Mouse (Mus musculus) hindbrain, embryonic 13.5 days (tissue): ENCODE measurements at regions not wholly inside any gene's neighbourhood (a gene's known extent, or its start where the extent isn't known, plus 50 kb on each side); places are given as distances from the start of the nearest gene placed in this dataset.

Experiments
- ATAC-seq: fragments of 200-750 bp; cut with Nextera tagmentation; 2 replicates; pipeline ENCODE4 v1.8.0; 2017; ENCODE audit warnings: moderate TSS enrichment; ENCODE audit not compliant: low FRiP score
- H3K27ac ChIP-seq: fragments of 300-500 bp; sonication (generic); 2 replicates; pipeline ENCODE4 v1.5.1; 2015; ENCODE audit warnings: inconsistent platforms, mild to moderate bottlenecking, moderate library complexity
- H3K27me3 ChIP-seq: fragments of 300-500 bp; sonication (generic); 2 replicates; pipeline ENCODE4 v1.6.1; 2015; ENCODE audit warnings: mild to moderate bottlenecking, inconsistent platforms
- H3K36me3 ChIP-seq: fragments of 300-500 bp; sonication (generic); 2 replicates; pipeline ENCODE4 v1.6.1; 2015; ENCODE audit warnings: mild to moderate bottlenecking, inconsistent platforms
- H3K4me1 ChIP-seq: fragments of 300-500 bp; sonication (generic); replicated peaks from 2 replicates; pipeline ENCODE4 v1.6.1; 2015; ENCODE audit warnings: inconsistent platforms
- H3K4me2 ChIP-seq: fragments of 300-500 bp; sonication (generic); 2 replicates; pipeline ENCODE4 v1.6.1; 2015; ENCODE audit warnings: inconsistent platforms, mild to moderate bottlenecking, moderate library complexity
- H3K4me3 ChIP-seq: fragments of 300-500 bp; sonication (generic); 2 replicates; pipeline ENCODE4 v1.5.1; 2015; ENCODE audit warnings: mild to moderate bottlenecking, inconsistent platforms
- H3K9ac ChIP-seq: fragments of 300-500 bp; sonication (generic); 2 replicates; pipeline ENCODE4 v1.6.1; 2015; ENCODE audit warnings: mild to moderate bottlenecking, inconsistent platforms
- H3K9me3 ChIP-seq: fragments of 300-500 bp; sonication (generic); 2 replicates; pipeline ENCODE4 v1.6.1; 2016; ENCODE audit warnings: inconsistent platforms
- WGBS: fragments of 180-500 bp; shearing (Covaris S2); methylation state at CpG from one replicate; pipeline ENCODE4 v1.1.7; 2015; 5-methylcytosine and 5-hydroxymethylcytosine counted together

DNA sequence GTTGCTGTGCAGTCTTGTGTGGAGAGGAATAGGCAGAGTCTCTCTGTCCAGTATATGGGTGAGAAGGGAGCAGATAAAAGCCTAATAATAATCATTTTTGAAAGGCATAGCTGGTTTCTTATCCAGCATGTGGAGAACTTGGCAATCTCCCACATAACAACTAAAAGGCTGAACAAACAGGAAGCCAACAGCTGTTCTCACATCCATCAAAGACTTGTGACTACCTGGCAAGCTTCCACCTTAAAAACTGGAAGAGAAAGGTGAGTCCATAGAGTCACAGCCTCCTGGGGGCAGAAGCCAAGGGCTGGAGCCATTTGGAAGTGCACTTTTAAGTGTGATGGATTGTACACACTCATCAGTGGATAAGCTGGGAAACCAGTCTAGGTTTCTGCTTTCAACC, 210.5 kb upstream of the Prok2 start:
- Histone ChIP-seq H3K27me3 (peaks cover 27% of the 10 kb centered on the region), H3K9me3 (no peaks in the 10 kb centered on the region), H3K9ac (no peak overlapping the region), H3K36me3 (no peaks in the 10 kb centered on the region), H3K4me1 (peaks cover 20% of the 10 kb centered on the region), H3K4me3 (no peak overlapping the region), H3K27ac (no peak overlapping the region), H3K4me2 (no peak overlapping the region)
- no peak for ATAC-seq

DNA sequence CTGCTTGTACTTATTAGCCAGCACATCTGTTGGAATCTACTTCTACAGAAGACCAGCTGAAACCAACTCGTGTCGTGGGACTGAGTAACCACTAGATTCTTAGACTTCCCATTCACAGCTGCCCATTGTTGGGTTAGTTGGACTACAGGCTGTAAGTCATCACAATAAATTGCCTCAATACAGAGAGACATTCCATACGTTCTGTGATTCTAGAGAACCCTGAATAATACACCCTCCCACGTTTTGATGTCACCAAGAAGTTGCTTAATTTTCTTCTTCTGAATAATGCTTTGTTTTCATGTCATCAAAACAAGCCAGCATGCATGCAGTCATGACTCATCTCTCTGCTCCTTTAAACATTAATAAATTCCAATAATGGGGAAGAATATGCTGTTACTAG, 209.2 kb upstream of the Prok2 start:
- no peaks in the 10 kb centered on the region for H3K9me3 ChIP-seq
- no peak overlapping the region for H3K27ac ChIP-seq
- no peaks in the 10 kb centered on the region for H3K36me3 ChIP-seq
- 87% methylated on average over 4 of the region's 4 CpGs for WGBS
- H3K27me3 ChIP-seq = peaks cover 28% of the 10 kb centered on the region; the same call in 1 of the 2 replicates
- peaks cover 20% of the 10 kb centered on the region for H3K4me1 ChIP-seq
- ATAC-seq = no peak
- H3K4me3 ChIP-seq = no peak overlapping the region
- H3K4me2 ChIP-seq = no peak overlapping the region
- H3K9ac ChIP-seq = no peak overlapping the region

DNA sequence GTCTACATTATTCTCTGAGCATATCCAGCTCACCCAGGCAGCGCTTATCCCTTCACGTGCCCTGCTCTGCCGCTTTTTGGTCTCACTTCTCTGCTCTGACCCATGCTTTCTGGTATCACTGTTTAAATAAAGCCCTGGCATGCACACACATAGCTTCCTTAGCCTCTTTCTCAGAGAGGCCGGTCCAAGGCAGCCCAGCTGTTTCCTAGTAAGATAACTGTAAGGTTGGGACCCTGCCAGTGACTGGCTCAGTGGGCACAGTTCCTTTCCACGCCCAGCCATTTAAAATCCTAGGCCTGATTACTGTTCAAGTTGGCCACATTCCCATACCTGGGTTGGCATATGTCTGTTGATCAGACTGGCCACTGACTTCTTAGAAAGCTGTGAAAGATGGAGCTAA, 208.2 kb upstream of the Prok2 start:
- WGBS = 82% methylated on average over 5 of the region's 5 CpGs
- no peaks in the 10 kb centered on the region for H3K9me3 ChIP-seq
- no peak overlapping the region for H3K4me2 ChIP-seq
- H3K27ac ChIP-seq = no peak overlapping the region
- H3K4me1 ChIP-seq = peaks cover 18% of the 10 kb centered on the region
- H3K9ac ChIP-seq = no peak overlapping the region
- no peaks in the 10 kb centered on the region for H3K36me3 ChIP-seq
- no peak overlapping the region for H3K4me3 ChIP-seq
- ATAC-seq = no peak
- H3K27me3 ChIP-seq = peaks cover 27% of the 10 kb centered on the region; the same call in 1 of the 2 replicates

DNA sequence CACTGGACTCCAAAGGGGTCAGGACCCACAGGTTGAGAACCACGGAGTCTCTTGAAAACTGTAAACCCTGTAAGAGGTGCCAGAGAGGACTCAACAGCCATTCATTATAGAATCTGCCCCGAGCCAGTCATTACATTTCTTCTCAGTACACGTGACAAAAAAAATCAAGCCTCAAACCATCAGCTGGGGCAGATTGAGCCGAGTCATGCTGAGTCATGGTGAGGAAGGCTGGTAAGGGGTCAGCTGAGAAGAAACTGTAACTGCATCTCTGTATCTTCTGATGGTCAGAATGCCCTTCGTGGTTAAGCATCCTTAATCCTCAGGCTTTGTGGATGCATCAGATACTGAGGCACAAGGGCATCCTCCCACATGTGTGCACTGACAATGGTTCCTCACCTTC, 207.2 kb upstream of the Prok2 start:
- Histone ChIP-seq H3K27me3 (peaks cover 23% of the 10 kb centered on the region; the same call in 1 of the 2 replicates), H3K36me3 (no peaks in the 10 kb centered on the region), H3K27ac (no peak overlapping the region), H3K9me3 (no peaks in the 10 kb centered on the region), H3K4me3 (no peak overlapping the region), H3K4me2 (no peak overlapping the region), H3K4me1 (peaks cover 9% of the 10 kb centered on the region; the same call in 1 of the 2 replicates), H3K9ac (no peak overlapping the region)
- no peak for ATAC-seq
- 78% methylated on average over 5 of the region's 5 CpGs for WGBS

DNA sequence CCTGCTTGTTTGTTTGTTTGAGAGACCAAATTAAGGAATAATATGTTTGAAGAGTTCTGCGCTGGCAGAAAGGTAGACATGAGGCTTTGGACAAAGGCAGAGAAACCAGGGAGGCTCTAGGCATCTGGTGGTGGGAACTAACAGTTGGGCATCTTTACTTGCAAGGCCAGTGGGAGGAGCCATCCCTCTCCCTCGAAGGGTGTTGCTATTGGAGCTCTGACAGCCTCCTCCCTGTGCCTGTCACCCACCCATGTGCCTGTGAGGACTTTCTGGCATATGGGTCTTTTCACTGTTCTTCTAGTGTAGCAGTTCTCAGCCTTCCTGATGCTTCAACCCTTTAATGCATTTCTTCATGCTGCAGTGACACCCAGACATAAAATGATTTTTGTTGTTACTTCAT, 206.7 kb upstream of the Prok2 start:
- no peaks in the 10 kb centered on the region for H3K9me3 ChIP-seq
- peaks cover 21% of the 10 kb centered on the region for H3K27me3 ChIP-seq
- no peak for ATAC-seq
- H3K27ac ChIP-seq = no peak overlapping the region
- no peak overlapping the region for H3K4me2 ChIP-seq
- no peak overlapping the region for H3K4me3 ChIP-seq
- no peak overlapping the region for H3K9ac ChIP-seq
- no peaks in the 10 kb centered on the region for H3K36me3 ChIP-seq
- WGBS = 56% methylated on average over 2 of the region's 2 CpGs
- peaks cover 9% of the 10 kb centered on the region; the same call in 1 of the 2 replicates for H3K4me1 ChIP-seq

DNA sequence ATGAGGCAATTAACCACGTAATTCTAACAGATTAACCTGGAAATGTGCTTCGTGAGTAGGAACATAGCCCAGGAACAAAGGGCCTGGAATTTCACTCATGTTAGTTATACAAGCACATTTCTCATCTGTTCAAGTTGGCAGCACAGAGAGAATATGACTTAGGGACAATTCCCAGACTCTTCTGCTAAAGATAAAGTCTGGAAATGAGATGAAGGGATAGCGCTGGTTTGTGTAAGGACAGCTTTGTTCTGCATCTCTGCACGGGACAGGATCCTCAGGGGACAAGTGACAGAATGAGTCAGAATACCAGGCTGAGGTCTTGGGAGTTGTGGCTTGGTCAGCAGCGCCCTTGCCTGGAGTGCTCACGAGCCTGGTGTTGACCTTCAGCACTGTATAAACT, 206.2 kb upstream of the Prok2 start:
- Histone ChIP-seq H3K36me3 (no peaks in the 10 kb centered on the region), H3K27ac (no peak overlapping the region), H3K9ac (no peak overlapping the region), H3K9me3 (no peaks in the 10 kb centered on the region), H3K27me3 (peaks cover 25% of the 10 kb centered on the region), H3K4me1 (peaks cover 9% of the 10 kb centered on the region; the same call in 1 of the 2 replicates), H3K4me3 (no peak overlapping the region), H3K4me2 (no peak overlapping the region)
- no peak for ATAC-seq
- 71% methylated on average over 6 of the region's 6 CpGs for WGBS

DNA sequence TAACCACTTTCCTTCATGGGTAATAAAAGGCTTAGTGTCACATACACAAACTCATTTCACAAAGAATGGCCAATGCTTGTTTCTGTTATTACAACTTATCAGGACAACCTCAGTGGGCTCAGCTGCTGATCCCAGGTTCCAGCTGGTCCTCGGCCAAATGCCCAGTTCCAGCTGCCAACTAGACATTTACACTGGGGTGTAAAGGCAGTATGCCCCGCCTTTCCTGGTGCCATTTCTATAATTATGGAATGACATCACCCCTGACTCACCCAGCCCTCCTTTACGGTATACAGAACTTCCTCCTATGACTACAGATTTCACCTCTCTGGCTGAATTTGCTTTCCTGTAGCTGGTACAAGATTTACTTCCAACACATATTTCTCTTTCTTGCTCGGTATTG, 205.4 kb upstream of the Prok2 start:
- H3K36me3 ChIP-seq = no peaks in the 10 kb centered on the region
- H3K27me3 ChIP-seq = peaks cover 30% of the 10 kb centered on the region
- WGBS = 81% methylated on average over 4 of the region's 4 CpGs
- no peak overlapping the region for H3K4me3 ChIP-seq
- no peak overlapping the region for H3K27ac ChIP-seq
- no peak for ATAC-seq
- peaks cover 9% of the 10 kb centered on the region; the same call in 1 of the 2 replicates for H3K4me1 ChIP-seq
- no peak overlapping the region for H3K9ac ChIP-seq
- H3K9me3 ChIP-seq = no peaks in the 10 kb centered on the region
- H3K4me2 ChIP-seq = no peak overlapping the region

DNA sequence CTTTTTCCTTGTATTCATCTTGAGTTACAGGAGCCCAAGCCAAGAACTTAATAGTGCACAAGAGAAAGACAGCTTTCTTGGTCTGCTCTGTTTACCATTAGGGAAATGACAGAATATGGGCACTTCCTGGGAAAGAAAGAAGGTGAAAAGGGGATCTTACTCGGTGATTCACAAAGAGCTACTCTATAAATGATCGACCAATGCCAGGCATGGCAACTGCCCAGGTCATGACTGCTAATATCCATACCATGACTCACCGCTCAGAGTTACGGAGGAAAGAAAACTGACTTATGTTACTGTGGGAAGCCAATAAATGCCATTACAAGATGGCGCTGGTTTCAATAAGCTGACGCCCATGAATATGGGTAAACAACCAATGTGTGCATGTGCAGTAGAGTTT, 204.1 kb upstream of the Prok2 start:
- Histone ChIP-seq H3K4me2 (no peak overlapping the region), H3K27me3 (peaks cover 34% of the 10 kb centered on the region), H3K36me3 (no peaks in the 10 kb centered on the region), H3K9me3 (no peaks in the 10 kb centered on the region), H3K9ac (no peak overlapping the region), H3K4me3 (no peak overlapping the region), H3K4me1 (peaks cover 9% of the 10 kb centered on the region; the same call in 1 of the 2 replicates), H3K27ac (no peak overlapping the region)
- no peak for ATAC-seq
- WGBS = 97% methylated on average over 6 of the region's 6 CpGs

DNA sequence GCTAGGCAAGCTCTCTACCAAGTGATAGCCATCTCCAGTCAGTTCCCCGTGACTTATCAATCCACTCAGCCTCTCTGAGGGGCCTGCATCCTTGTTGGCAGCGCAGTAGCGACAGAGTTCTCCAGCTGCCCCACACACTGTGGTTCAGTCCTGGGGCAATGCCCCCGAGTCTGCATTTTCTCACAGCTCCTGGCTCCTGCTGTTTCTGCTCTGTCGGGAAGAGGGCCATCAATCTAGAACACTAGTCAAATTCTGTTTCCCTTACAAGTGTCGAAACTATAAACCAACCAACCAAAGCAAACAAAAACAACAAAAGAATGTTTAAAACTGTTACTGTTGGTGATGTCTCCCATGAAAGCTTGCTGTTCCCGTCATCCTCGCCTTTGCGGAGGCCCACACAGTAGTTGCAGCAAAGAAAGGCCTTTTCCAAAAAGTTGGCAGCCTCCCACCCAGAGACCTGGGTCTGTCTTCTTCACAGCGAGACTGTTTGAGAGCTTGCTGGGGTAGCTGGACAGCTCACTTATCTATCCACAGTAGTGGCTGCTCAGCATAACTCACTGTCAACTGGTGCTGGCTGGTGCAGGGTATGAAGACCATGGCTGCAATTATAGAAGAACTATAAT, 201.9 kb upstream of the Prok2 start:
- no peaks in the 10 kb centered on the region for H3K9me3 ChIP-seq
- no peak overlapping the region for H3K27ac ChIP-seq
- H3K36me3 ChIP-seq = no peaks in the 10 kb centered on the region
- H3K27me3 ChIP-seq = peaks cover 35% of the 10 kb centered on the region
- ATAC-seq = no peak
- H3K4me2 ChIP-seq = no peak overlapping the region
- 48% methylated on average over 10 of the region's 10 CpGs for WGBS
- H3K9ac ChIP-seq = no peak overlapping the region
- H3K4me3 ChIP-seq = no peak overlapping the region
- H3K4me1 ChIP-seq = no peaks in the 10 kb centered on the region; the same call in 1 of the 2 replicates

DNA sequence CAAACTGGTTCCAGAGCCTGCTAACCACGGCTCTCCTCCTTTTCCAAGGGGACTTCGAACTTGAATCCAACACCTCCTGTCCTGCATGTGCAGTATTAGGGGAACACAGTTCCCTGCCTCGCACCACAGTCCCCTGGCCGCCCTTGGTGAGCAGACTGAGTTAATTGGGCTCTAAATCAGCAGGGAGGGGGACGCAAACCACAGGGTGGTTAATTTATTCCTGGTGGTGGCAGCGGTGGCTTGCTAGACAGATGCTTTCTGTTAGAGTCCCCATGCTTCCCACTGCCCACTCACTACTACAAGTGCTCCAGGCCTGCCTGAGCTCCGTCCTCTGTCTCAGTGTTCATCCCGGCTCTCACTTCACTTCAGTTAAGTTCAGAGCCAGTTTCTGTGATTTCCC, 198.0 kb upstream of the Prok2 start:
- ATAC-seq = no peak
- H3K9ac ChIP-seq = no peak overlapping the region
- no peaks in the 10 kb centered on the region for H3K4me1 ChIP-seq
- no peak overlapping the region for H3K4me3 ChIP-seq
- H3K9me3 ChIP-seq = no peaks in the 10 kb centered on the region
- 54% methylated on average over 8 of the region's 8 CpGs for WGBS
- no peak overlapping the region for H3K27ac ChIP-seq
- no peaks in the 10 kb centered on the region for H3K36me3 ChIP-seq
- H3K27me3 ChIP-seq = peaks cover 31% of the 10 kb centered on the region
- H3K4me2 ChIP-seq = no peak overlapping the region

DNA sequence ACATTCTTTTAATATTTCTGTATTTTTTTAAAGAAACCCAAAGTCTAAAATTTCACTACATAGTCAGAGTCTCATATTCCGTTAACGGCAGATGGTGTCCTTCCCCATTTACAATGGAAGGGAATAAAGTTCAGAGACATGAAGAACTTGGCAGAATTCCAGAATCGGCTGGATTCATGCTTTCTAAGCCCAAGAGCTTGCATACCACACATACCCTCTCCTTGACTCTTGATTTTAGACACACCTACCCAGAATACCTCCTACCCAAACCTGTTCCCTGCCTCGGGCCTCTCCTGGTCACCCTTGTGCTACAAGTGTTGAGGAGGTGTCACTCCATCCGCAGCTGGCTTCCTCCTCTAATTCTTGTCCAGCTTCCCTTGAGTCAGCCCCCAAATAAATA, 195.8 kb upstream of the Prok2 start:
- Histone ChIP-seq H3K4me1 (peaks cover 4% of the 10 kb centered on the region; the same call in 1 of the 2 replicates), H3K4me2 (no peak overlapping the region), H3K27ac (no peak overlapping the region), H3K4me3 (no peak overlapping the region), H3K27me3 (peaks cover 22% of the 10 kb centered on the region), H3K9ac (no peak overlapping the region), H3K36me3 (no peaks in the 10 kb centered on the region), H3K9me3 (no peaks in the 10 kb centered on the region)
- 86% methylated on average over 5 of the region's 5 CpGs for WGBS
- no peak for ATAC-seq

DNA sequence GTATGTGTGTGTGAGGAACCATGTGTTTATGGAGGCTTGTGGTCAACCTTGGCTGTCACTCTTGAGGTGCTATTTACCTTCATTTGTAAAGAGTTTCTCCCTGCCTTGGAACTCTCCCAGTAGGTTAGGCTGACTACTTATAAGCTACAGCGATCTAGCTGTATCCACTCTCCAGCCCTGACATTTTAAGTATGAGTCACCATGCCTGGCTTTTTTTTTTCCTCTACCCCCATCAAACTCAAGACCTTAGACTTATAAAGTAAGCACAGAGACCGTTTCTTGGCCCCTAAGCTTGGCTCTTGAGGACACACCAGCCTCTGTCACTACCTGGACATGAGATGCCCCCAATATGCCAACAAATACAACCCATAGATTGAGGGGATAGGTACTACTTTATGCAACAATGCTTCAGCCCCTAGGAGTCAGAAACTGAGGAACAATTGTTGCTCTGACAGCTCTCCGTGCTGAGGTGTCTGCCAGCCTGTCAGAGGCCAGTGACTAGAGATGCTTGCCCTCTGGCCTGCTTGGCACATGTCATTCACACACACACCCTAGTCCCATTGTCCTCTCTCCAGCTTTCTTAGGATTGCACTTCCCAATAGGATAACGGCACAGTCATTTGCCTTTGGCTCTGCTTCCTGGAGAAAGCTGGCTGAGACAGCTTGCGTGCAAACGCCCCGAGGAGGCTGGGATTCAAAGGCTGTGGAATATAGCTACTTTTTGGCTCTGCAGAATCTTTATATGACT, 193.8 kb upstream of the Prok2 start:
- no peak for ATAC-seq
- Histone ChIP-seq H3K9me3 (no peaks in the 10 kb centered on the region), H3K27me3 (peaks cover 14% of the 10 kb centered on the region; the same call in 1 of the 2 replicates), H3K36me3 (no peaks in the 10 kb centered on the region), H3K9ac (no peak overlapping the region), H3K4me1 (peaks cover 13% of the 10 kb centered on the region; the same call in 1 of the 2 replicates), H3K4me3 (no peak overlapping the region), H3K4me2 (no peak overlapping the region), H3K27ac (no peak overlapping the region)
- WGBS = 73% methylated on average over 7 of the region's 7 CpGs

DNA sequence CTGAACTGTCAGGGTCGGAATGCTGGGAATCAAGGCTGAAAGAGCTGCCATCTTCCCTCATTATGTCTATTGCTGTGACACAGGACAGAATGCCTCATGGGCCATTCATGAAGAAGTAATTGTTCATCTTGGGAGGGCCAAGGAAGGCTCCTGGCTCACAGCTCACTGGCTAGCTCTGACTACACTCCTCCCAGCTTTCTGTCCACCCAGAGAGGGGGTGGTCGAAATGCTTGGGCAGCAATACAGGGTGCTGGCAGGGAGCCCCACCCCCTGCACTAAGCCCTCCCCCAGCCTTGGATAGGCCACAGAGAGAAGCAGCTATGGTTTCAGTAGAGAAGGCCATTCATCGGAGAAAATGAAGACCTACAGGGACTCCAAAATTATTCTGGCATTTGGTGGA, 192.2 kb upstream of the Prok2 start:
- H3K4me1 ChIP-seq = peaks cover 13% of the 10 kb centered on the region; the same call in 1 of the 2 replicates
- no peak overlapping the region for H3K4me2 ChIP-seq
- H3K4me3 ChIP-seq = no peak overlapping the region
- H3K36me3 ChIP-seq = no peaks in the 10 kb centered on the region
- 64% methylated on average over 3 of the region's 3 CpGs for WGBS
- no peak overlapping the region for H3K27ac ChIP-seq
- no peaks in the 10 kb centered on the region for H3K9me3 ChIP-seq
- H3K9ac ChIP-seq = no peak overlapping the region
- ATAC-seq = no peak
- peaks cover 25% of the 10 kb centered on the region; the same call in 1 of the 2 replicates for H3K27me3 ChIP-seq
